Mouse (Mus musculus) erythroblast, embryonic 14.5 days (primary cell): ENCODE measurements around the gene Slc6a11. TPM values are rescaled to one million over a fixed set of nuclear protein-coding genes. Genes with fewer than 3 reads are reported as not detected.

Experiments used
- H3K27me3 ChIP-seq: 2 replicates; pipeline ENCODE4 v1.6.1; 2012; ENCODE audit warnings: inconsistent platforms; ENCODE audit not compliant: control insufficient read depth
- H3K36me3 ChIP-seq: 2 replicates; pipeline ENCODE4 v1.6.1; 2012; ENCODE audit warnings: mild to moderate bottlenecking, inconsistent platforms; ENCODE audit not compliant: control insufficient read depth
- H3K4me1 ChIP-seq: 2 replicates; pipeline ENCODE4 v1.6.1; 2012; ENCODE audit warnings: inconsistent platforms; ENCODE audit not compliant: control insufficient read depth
- H3K4me3 ChIP-seq: replicated peaks from 2 replicates; pipeline ENCODE3; 2012; ENCODE audit warnings: moderate library complexity, mild to moderate bottlenecking, inconsistent platforms
- H3K9me3 ChIP-seq: 2 replicates; pipeline ENCODE4 v1.6.1; 2012; ENCODE audit warnings: low read length, inconsistent platforms, mixed read lengths; ENCODE audit not compliant: control insufficient read depth
- GATA1 ChIP-seq: IDR thresholded peaks from 2 replicates; pipeline ENCODE4 v1.6.1; 2012; ENCODE audit warnings: low read length, inconsistent platforms, mixed read lengths
- TAL1 ChIP-seq: IDR thresholded peaks from 3 replicates; pipeline ENCODE4 v1.6.1; 2012; ENCODE audit warnings: low read length, inconsistent platforms, mixed read lengths
- polyA plus RNA-seq: library from polyadenylated mRNA; stranded (reverse); fragments of >175 nt; gene quantifications from 2 replicates; pipeline ENCODE4 v1.2.3, GENCODE M21; 2012

The Slc6a11 gene
- polyA plus RNA-seq, 1 experiment, result not detected

DNA sequence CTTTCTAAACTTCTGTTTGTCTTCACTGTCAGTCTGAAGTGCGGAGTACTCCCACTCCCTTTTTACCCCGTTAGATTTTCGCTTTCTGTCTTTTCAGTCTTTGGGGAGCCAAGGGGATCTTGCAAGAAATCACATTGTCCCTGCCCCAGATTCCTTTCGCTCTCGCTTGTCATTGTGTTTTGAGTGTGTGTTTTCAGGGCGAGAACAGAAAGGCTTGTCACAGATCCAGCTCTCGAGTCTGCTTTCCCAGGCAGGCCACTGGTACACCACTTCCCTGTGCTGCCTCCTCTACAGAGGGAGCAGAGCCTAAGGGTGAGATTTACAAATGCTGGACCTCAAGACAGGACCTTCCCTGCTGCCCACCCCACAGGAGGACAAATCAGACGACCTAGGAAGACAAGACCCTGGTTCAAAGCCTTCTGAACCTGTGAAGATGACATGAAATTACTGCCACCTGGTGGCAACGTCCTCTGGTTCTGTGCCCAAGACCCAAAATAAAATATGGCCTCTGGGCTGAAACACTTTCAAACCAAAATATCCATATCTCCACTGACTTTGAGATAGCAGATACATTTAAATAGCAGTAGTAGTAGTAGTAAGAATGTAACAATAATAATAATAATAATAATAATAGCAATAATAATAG, 68.3 kb downstream of the Slc6a11 start:
- Histone ChIP-seq H3K36me3 (no peaks in the 10 kb centered on the region), H3K27me3 (no peaks in the 10 kb centered on the region), H3K4me1 (no peaks in the 10 kb centered on the region), H3K9me3 (no peaks in the 10 kb centered on the region), H3K4me3 (no peak overlapping the region)
- TF ChIP-seq TAL1 (no peak), GATA1 (no peak)

DNA sequence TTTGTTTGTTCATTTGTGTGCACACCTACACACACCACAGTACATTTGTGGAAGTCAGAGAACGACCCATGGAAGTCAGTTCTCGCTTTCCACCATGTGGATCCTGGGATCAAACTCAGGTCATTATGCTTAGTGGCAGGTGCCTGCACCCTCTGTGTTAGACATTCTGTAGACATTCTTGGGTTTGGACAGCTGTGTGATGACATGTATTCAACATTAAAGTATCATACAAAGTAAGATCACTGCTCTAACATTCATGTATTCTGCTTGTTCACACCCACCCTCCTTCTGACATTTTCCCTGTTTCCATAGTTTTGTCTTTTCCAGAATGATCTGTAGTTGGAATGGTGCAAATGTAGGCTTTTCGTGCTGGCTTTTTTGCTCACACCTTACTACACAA, 73.5 kb downstream of the Slc6a11 start:
- Histone ChIP-seq H3K4me3 (no peak overlapping the region), H3K27me3 (no peaks in the 10 kb centered on the region), H3K36me3 (no peaks in the 10 kb centered on the region), H3K9me3 (no peaks in the 10 kb centered on the region), H3K4me1 (no peaks in the 10 kb centered on the region)
- TF ChIP-seq GATA1, result no peak

- no peaks in the 10 kb centered on the region for H3K4me1 ChIP-seq
- TF ChIP-seq GATA1 (no peak), TAL1 (no peak)
- H3K9me3 ChIP-seq, result no peaks in the 10 kb centered on the region
- H3K27me3 ChIP-seq, result no peaks in the 10 kb centered on the region
- H3K4me3 ChIP-seq, result no peak overlapping the region
- no peaks in the 10 kb centered on the region for H3K36me3 ChIP-seq
Measured at GRCm38 (mm10) chr6:114208296-114208695, 77.3 kb downstream of the Slc6a11 start.

DNA sequence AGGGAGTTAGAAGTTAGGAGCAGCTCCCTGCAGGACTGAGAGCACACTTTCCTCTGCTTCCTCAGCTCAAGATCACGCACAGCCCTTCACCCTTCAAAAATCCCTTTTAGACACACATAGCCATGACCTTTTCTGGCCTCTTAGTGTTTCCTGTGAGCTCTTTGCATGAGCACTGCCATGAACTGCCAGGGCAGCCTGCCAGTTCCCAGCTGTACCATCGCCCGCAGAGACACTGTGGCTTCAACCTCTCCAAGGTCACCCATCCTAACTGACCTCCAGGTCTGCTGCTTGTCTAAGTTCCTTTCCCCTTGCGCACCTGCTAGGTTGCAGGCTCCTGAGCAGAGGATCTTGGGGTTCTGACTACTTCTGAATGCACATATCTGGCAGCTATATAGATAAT, 83.4 kb downstream of the Slc6a11 start:
- Histone ChIP-seq H3K9me3 (no peaks in the 10 kb centered on the region), H3K36me3 (no peaks in the 10 kb centered on the region), H3K27me3 (no peaks in the 10 kb centered on the region), H3K4me3 (no peak overlapping the region), H3K4me1 (no peaks in the 10 kb centered on the region)
- TF ChIP-seq TAL1 (no peak), GATA1 (no peak)

GRCm38 (mm10) chr6:114216741-114217414, 85.8 kb downstream of the Slc6a11 start:
- no peaks in the 10 kb centered on the region for H3K27me3 ChIP-seq
- H3K9me3 ChIP-seq, result no peaks in the 10 kb centered on the region
- H3K4me1 ChIP-seq, result no peaks in the 10 kb centered on the region
- no peak overlapping the region for H3K4me3 ChIP-seq
- TF ChIP-seq GATA1 (no peak), TAL1 (no peak)
- no peaks in the 10 kb centered on the region for H3K36me3 ChIP-seq

DNA sequence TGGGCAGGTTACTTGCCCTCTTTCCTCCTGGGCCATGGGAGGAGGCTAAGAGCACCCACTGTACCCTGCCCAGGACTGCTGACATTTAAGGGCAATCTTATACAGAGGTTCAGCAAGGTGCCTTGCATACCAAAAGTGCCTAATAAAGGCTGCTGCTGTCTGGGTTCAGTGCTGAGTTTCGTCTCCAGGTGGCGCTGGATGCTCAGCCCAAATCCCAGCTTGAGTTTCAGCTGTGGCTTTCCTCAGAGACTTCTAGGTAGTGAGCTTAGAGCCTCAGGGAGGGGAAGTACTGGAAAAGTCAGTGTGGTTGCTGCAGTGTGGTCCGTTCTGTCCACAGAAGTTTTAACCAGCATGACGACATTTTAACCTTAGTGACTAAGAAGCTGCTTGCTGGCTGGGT, 93.4 kb downstream of the Slc6a11 start:
- TF ChIP-seq GATA1 (no peak), TAL1 (no peak)
- Histone ChIP-seq H3K9me3 (no peaks in the 10 kb centered on the region; the same call in 1 of the 2 replicates), H3K36me3 (no peaks in the 10 kb centered on the region), H3K4me1 (no peaks in the 10 kb centered on the region), H3K4me3 (no peak overlapping the region), H3K27me3 (no peaks in the 10 kb centered on the region)

DNA sequence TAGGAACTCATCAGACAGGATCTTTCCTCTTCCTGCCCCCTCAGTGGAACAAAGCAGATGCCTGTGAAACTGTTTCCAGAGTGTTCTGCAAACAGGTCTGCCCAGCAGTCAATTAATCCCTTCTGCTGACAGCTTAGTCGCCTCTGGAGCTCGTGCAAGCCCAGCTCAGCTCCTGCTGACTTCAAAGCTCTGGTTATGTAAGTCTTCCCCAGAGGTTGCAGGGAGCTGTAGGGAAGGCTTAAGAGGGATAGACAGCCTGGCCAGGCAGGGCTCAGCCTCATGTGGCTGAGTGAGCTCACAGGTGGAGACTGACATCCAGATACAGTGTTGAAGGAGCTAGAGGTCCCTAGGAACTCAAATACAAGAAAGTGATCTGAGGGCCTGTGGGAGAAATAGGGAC, 96.3 kb downstream of the Slc6a11 start:
- Histone ChIP-seq H3K27me3 (no peaks in the 10 kb centered on the region), H3K4me1 (no peaks in the 10 kb centered on the region), H3K36me3 (no peaks in the 10 kb centered on the region), H3K4me3 (no peak overlapping the region), H3K9me3 (no peaks in the 10 kb centered on the region; the same call in 1 of the 2 replicates)
- TF ChIP-seq GATA1 (no peak), TAL1 (no peak)

DNA sequence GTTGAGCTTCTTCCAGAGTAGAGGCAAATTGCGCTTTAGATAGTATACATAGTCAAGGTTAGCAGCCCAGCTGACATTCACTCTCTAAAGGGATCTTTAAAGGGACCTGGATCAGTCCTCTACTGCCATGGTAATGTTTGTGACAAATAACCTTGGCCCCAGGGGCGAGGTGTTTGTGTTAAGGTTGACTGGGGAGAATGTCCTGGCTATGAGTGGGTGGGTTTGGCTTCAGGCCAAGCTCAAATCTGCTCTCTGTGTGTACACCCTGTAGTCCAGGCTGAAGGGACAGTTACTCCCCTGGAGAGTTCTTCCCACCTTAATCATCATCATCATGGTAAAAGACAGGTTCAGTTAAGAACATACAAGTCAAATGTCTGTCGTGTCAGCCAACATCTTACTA, 97.2 kb downstream of the Slc6a11 start:
- Histone ChIP-seq H3K9me3 (no peaks in the 10 kb centered on the region; the same call in 1 of the 2 replicates), H3K4me3 (no peak overlapping the region), H3K36me3 (no peaks in the 10 kb centered on the region), H3K27me3 (no peaks in the 10 kb centered on the region), H3K4me1 (no peaks in the 10 kb centered on the region)
- TF ChIP-seq TAL1 (no peak), GATA1 (no peak)

DNA sequence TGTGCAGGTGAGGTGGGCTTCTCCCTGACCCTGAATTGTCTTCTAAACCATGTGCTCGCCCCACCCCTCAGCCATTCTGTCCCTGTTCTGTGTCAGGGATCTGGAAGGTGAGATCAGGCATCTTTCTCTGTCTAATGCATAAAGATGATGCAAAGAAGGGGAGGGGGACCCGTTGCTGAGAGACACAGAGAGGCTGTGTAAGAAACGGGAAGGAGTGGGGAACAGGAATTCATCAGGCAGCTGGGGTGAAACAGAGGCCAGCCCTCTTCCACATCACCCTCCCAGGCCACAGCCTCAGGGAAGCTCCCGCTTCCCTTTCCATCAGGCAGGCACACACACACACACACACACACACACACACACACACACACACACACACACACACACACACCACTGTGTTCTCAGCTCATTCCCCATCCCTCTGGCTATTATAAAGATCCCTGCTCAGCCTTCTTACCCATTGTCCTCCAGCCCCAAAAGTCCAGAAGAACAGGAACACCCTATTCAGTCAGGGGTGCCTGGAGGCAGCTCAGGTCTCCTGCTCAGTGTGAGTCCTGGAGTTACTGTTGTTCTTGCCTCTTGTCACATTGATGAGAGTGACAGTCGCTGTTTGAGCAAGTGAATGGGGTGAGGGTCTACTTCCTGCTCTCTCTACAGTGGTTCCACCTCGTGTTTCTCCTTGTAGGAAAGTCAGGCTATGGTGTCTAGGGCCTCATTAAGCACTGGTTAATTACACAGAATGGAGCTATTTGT, 108.0 kb downstream of the Slc6a11 start:
- H3K36me3 ChIP-seq, result no peaks in the 10 kb centered on the region
- TF ChIP-seq GATA1, result no peak
- TF ChIP-seq TAL1, result no peak
- no peak overlapping the region for H3K4me3 ChIP-seq
- 0 out of 2 replicates have a peak, but pooled peaks cover 2% of the 10 kb centered on the region for H3K9me3 ChIP-seq
- no peaks in the 10 kb centered on the region for H3K4me1 ChIP-seq
- H3K27me3 ChIP-seq, result 0 out of 2 replicates have a peak, but pooled peaks cover 2% of the 10 kb centered on the region
